Mouse (Mus musculus): ENCODE data around the gene Gm13290.

DNA sequence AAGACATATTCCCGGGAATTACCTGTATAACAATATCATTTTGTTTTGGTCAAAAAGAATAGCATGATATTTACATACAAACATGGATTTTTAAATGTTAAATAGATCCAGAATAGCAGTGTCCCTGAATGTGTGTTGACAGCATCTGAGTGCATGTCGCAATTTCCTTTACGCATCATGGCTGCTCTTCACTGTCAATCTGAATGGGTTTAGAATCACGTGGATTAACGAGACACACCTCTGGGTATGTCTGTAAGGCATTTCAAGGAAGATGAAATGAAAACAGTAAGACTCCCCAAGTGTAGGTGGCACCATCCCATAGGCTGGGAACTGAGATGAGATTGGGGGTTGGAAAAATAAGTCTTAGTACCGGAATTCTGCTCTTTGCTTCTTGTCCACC, 34.6 kb upstream of the Gm13290 start:
- TF ChIP-seq POLR2A (IDR thresholded peaks at IDR 0.05; ENCODE audit: extremely low read depth, insufficient read depth, low read length): no peak
- TF ChIP-seq CTCF (IDR thresholded peaks at IDR 0.05; ENCODE audit: extremely low read depth, insufficient read depth, low read length): no peak

All from cortical plate, adult 2 months (tissue).